ENCODE assay signal across 14 mouse cellular contexts in genomic region chr13:28844495-28844894, GRCm38 (mm10).
DNase-seq lines count a peak whose midpoint lies in the region; ATAC-seq and TF ChIP-seq lines count a peak whose summit lies in the region.
"Had no signal": no experiment of that assay in that cellular context is flagged by ENCODE, and none has a peak within 500 bp of the region (broad histone marks: within the 10 kb centered on the region; RNA-seq: fewer than 3 reads in every experiment).

No protein-coding gene starts in this region.

- no peak overlapping the region for H3K4me2 ChIP-seq in neural tube, embryonic 13.5 days
- H3K4me2 ChIP-seq in embryonic facial prominence, embryonic 11.5 days (ENCODE audit: low read depth, low read length) = no peak overlapping the region
- H3K4me2 ChIP-seq in hindbrain, postnatal 0 days (ENCODE audit: low read depth, low read length) = no peak overlapping the region
- H3K4me2 ChIP-seq: heart, embryonic 13.5 days had no signal

- no peak; the same call in 1 of the 2 replicates for ATAC-seq in neural tube, embryonic 13.5 days (ENCODE audit: low read depth)
- ATAC-seq in embryonic facial prominence, embryonic 11.5 days (replicated peaks; ENCODE audit: insufficient number of reproducible peaks, low FRiP score, low TSS enrichment, low read depth) = no peak
- no peak for ATAC-seq in hindbrain, postnatal 0 days

- 0 out of 2 replicates have a peak overlapping the region, but pooled peaks have one; percentile 52 for H3K27ac ChIP-seq in neural tube, embryonic 13.5 days (replicated peaks)
- H3K27ac ChIP-seq in embryonic facial prominence, embryonic 11.5 days (replicated peaks; ENCODE audit: low read depth, low read length) = no peak overlapping the region; the same call in 1 of the 2 replicates
- peak overlapping the region; percentile 27; the same call in 1 of the 2 replicates for H3K27ac ChIP-seq in hindbrain, postnatal 0 days
- H3K27ac ChIP-seq: heart, embryonic 13.5 days; layer of hippocampus, adult 2 months; stomach, postnatal 0 days had no signal

- no peaks in the 10 kb centered on the region for H3K9me3 ChIP-seq in neural tube, embryonic 13.5 days
- H3K9me3 ChIP-seq in embryonic facial prominence, embryonic 11.5 days (replicated peaks; ENCODE audit: control insufficient read depth, low read length) = no peaks in the 10 kb centered on the region
- H3K9me3 ChIP-seq in hindbrain, postnatal 0 days (ENCODE audit: low read length) = no peaks in the 10 kb centered on the region
- H3K9me3 ChIP-seq: heart, embryonic 13.5 days had no signal

- no peak overlapping the region for H3K4me3 ChIP-seq in neural tube, embryonic 13.5 days
- no peak overlapping the region for H3K4me3 ChIP-seq in embryonic facial prominence, embryonic 11.5 days (ENCODE audit: low read depth, low read length)
- no peak overlapping the region for H3K4me3 ChIP-seq in hindbrain, postnatal 0 days (ENCODE audit: low read length)
- H3K4me3 ChIP-seq: heart, embryonic 13.5 days; layer of hippocampus, adult 2 months had no signal

- H3K27me3 ChIP-seq in neural tube, embryonic 13.5 days = no peaks in the 10 kb centered on the region
- no peaks in the 10 kb centered on the region for H3K27me3 ChIP-seq in embryonic facial prominence, embryonic 11.5 days (ENCODE audit: control insufficient read depth, insufficient read depth, low read length)
- no peaks in the 10 kb centered on the region for H3K27me3 ChIP-seq in hindbrain, postnatal 0 days (ENCODE audit: insufficient read depth, low read length)
- H3K27me3 ChIP-seq: heart, embryonic 13.5 days had no signal

- 55% methylated on average over 3 of the region's 3 CpGs for WGBS in neural tube, embryonic 13.5 days
- 35% methylated on average over 3 of the region's 3 CpGs for WGBS in embryonic facial prominence, embryonic 11.5 days
- whole genome bisulfite sequencing in hindbrain, postnatal 0 days = 60% methylated on average over 3 of the region's 3 CpGs

- DNase-seq in neural tube, embryonic 10.5 days (ENCODE audit: extremely low spot score, low spot score) = no peak
- peak; percentile 36 for DNase-seq in embryonic facial prominence, embryonic 11.5 days (ENCODE audit: low spot score)
- DNase-seq in hindbrain, postnatal 0 days (ENCODE audit: low spot score) = no peak
- no peak for DNase-seq in layer of hippocampus, adult 9-10 months (ENCODE audit: low spot score)
- no peak for DNase-seq in thymus, postnatal 4 days
- no peak for DNase-seq in urinary bladder, postnatal 25 days (ENCODE audit: low spot score)
- DNase-seq: cerebellum, adult 9-10 months; gastrocnemius, postnatal 25 days; kidney, adult 11 months; lung, adult 2 months had no signal

- H3K4me1 ChIP-seq in neural tube, embryonic 13.5 days (replicated peaks) = peaks cover 43% of the 10 kb centered on the region
- H3K4me1 ChIP-seq in embryonic facial prominence, embryonic 11.5 days (ENCODE audit: control insufficient read depth, insufficient read depth, low read length) = no peaks in the 10 kb centered on the region
- H3K4me1 ChIP-seq in hindbrain, postnatal 0 days (ENCODE audit: insufficient read depth, low read length) = peaks cover 6% of the 10 kb centered on the region; the same call in 1 of the 2 replicates

- no peak overlapping the region for H3K9ac ChIP-seq in neural tube, embryonic 13.5 days
- H3K9ac ChIP-seq in embryonic facial prominence, embryonic 11.5 days (replicated peaks; ENCODE audit: low read length) = no peak overlapping the region
- H3K9ac ChIP-seq in hindbrain, postnatal 0 days (replicated peaks; ENCODE audit: low read length) = no peak overlapping the region
- H3K9ac ChIP-seq: heart, embryonic 13.5 days had no signal

- no peak for TF ChIP-seq CTCF in hindbrain, postnatal 0 days (IDR thresholded peaks at IDR 0.05; ENCODE audit: low read depth)

- no peaks in the 10 kb centered on the region for H3K36me3 ChIP-seq in neural tube, embryonic 13.5 days
- H3K36me3 ChIP-seq in embryonic facial prominence, embryonic 11.5 days (replicated peaks; ENCODE audit: control insufficient read depth, insufficient read depth, low read depth, low read length) = no peaks in the 10 kb centered on the region
- no peaks in the 10 kb centered on the region for H3K36me3 ChIP-seq in hindbrain, postnatal 0 days (ENCODE audit: insufficient read depth, low read length)
- H3K36me3 ChIP-seq: heart, embryonic 13.5 days had no signal
